Mouse (Mus musculus) Patski (cell line): ENCODE results near the gene Zfp831. TPM values are rescaled to one million over a fixed set of nuclear protein-coding genes. Genes with fewer than 3 reads are reported as not detected.

Experiments used
- ATAC-seq: fragments of 100-300 bp; one replicate; pipeline ENCODE4 v1.8.0; 2021
- CTCF ChIA-PET: fragments of 350-600 bp; sonication (Branson Sonifier 250); formaldehyde crosslinking; loops from one replicate; lab custom pipeline; 2022; ENCODE audit warnings: inconsistent platforms; lab: Charles Lee
- POLR2A ChIA-PET: fragments of 350-600 bp; sonication (Branson Sonifier 250); formaldehyde crosslinking; loops from one replicate; lab custom pipeline; 2022; ENCODE audit warnings: antibody characterized with exemption, inconsistent platforms; lab: Charles Lee
- DNase-seq: peaks from one replicate; pipeline ENCODE4 v3.0.0-alpha.2; 2011; ENCODE audit warnings: low read depth, low spot score
- H3K27me3 ChIP-seq: fragments of 371-371 bp; one replicate; pipeline ENCODE4 v1.5.1; 2021
- CTCF ChIP-seq: fragments of 100-300 bp; IDR thresholded peaks from one replicate; pipeline ENCODE4 v1.5.1; 2021
- in situ Hi-C: fragments of 300-500 bp; cut with MboI; formaldehyde crosslinking; loops from 3 replicates; pipeline ENCODE4 v1.11.1; 2018; ENCODE audit warnings: low pct_unique_long_range_greater_than_20kb, mixed read lengths
- polyA plus RNA-seq: library from polyadenylated mRNA; unstranded; gene quantifications from one replicate; pipeline ENCODE4 v1.2.3, GENCODE M21; 2021

Zfp831 gene
- polyA plus RNA-seq, 1 experiment from 2014 or later: not detected

DNA sequence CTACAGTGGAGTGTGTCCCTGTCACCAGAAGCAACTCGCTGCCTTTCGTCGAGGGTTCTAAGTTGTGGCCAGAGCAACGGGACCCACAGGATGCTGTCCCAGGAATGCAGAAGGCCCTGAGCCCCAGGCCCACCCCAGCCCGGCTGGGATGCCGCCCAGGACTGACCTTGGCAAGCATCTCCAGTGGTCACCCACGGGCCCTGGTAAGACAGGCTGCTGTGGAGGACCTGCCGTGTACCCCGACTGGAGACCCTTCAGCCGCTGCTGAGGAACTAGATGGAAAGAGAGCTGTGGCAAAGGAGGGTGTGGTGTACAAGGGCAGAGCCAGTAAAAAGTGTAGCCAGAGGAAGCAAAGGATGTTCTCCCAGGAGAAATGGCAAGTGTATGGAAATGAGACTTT lies 1.6 kb downstream of the Zfp831 start:
- no peak for TF ChIP-seq CTCF
- ChIA-PET CTCF (no interaction called here), POLR2A (no interaction called here)
- no peak for DNase-seq
- ATAC-seq: no peak
- in situ Hi-C loops: no loop called here
- H3K27me3 ChIP-seq: peaks cover 10% of the 10 kb centered on the region

DNA sequence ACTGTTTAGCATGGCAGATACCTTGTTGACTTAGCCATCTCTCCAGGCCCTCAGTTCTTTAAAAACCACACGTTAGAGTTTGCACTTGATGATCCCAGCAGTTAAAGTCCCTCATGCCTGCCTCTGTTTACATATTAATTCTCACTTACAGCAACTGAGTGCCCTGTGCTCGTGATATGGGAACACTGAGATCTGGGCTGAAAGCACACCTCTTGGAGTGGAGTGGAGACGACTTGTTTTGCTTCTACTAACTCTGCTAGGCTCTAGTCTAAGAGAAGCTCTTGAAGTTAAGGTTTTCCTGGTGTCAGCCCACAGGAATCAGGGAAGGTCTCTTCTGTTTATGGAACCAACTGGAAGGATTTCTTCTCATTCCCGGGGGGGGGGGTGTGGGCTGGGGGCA lies 9.5 kb downstream of the Zfp831 start:
- ATAC-seq: no peak
- DNase-seq: no peak
- in situ Hi-C loops: loop anchor here (25.0 kb wide), 1 partner anchor 1066 kb away; the partner anchor contains the start of gene Ankrd60
- POLR2A ChIA-PET: no interaction called here
- CTCF ChIA-PET: no interaction called here
- H3K27me3 ChIP-seq: no peaks in the 10 kb centered on the region
- no peak for TF ChIP-seq CTCF

DNA sequence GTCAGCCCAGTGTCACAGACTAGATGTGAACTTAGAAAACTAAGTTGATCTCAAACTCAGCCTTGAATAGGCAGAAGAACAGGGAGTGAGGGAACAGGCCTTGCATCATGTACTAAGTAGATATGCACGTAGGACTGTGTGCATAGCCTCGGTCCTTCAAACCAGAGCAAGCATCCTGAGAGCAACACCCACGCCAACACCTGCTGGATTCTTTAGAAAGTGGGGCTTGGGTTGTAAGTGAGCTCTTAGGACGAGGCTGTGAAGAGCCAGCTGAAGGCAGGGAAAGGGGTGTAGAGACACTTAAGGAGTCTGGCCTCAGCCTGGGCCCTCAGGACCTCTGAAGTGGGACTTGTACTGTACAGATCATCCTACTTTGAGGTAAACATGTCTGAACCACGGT lies 12.0 kb downstream of the Zfp831 start:
- POLR2A ChIA-PET: no interaction called here
- DNase-seq: no peak
- no peak for TF ChIP-seq CTCF
- H3K27me3 ChIP-seq: no peaks in the 10 kb centered on the region
- no peak for ATAC-seq
- in situ Hi-C loops: loop anchor here (25.0 kb wide), 1 partner anchor 1068 kb away; the partner anchor contains the start of gene Ankrd60
- CTCF ChIA-PET: no interaction called here

DNA sequence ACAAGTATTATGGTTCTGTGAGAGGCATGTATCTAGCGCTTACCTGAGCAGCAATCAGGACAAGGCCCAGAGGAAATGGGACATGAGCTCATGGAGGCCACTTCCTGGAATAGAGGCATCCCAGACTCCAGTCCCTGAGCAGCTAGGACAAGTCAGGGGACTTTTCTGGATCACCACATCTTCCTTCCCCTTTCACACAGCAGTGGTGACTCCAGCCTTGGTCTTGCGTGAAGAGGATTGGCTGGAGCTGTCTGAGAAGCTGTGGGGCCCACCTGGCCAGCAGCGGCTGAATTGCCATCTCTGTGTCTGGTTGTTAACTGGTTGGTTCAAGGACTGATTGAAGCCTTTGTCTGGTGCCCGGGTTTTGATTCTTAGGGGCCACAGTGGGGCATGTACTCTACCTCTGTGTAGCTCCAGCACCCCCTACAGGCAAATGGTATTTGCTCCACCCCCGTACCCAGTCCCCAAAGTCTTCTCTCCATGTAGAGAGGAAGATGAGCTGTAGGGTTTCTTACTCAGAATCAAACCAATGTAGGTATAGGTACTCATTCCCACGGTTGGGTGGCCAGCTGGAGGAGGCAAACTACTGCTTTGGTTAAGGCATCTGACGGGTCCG lies 15.0 kb downstream of the Zfp831 start:
- no peak for DNase-seq
- CTCF ChIA-PET: no interaction called here
- no peak for TF ChIP-seq CTCF
- no peaks in the 10 kb centered on the region for H3K27me3 ChIP-seq
- POLR2A ChIA-PET: no interaction called here
- in situ Hi-C loops: loop anchor here (25.0 kb wide), 1 partner anchor 1071 kb away; the partner anchor contains the start of gene Ankrd60
- ATAC-seq: no peak

DNA sequence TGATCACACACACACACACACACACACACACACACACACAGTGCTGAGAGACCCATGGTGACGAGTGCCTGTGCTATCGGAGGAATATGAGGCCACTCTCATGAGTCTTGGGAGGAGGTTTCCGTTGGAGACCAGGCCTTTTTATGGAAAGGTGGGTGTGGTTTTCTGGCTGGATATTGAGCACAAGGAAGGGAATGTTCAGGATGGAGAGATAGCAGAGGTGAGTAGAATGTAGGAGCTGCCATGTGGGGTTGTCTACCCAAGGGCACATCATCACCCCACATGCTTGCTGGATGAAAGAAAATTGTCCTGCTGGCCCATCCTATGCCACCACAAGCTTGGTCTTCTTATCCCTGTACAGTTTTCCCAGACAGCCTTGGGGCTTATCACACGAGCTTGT lies 16.5 kb downstream of the Zfp831 start:
- ChIA-PET CTCF (no interaction called here), POLR2A (no interaction called here)
- no peak for DNase-seq
- no peak for TF ChIP-seq CTCF
- no peaks in the 10 kb centered on the region for H3K27me3 ChIP-seq
- in situ Hi-C loops: loop anchor here (25.0 kb wide), 1 partner anchor 1073 kb away; the partner anchor contains the start of gene Ankrd60
- ATAC-seq: no peak

DNA sequence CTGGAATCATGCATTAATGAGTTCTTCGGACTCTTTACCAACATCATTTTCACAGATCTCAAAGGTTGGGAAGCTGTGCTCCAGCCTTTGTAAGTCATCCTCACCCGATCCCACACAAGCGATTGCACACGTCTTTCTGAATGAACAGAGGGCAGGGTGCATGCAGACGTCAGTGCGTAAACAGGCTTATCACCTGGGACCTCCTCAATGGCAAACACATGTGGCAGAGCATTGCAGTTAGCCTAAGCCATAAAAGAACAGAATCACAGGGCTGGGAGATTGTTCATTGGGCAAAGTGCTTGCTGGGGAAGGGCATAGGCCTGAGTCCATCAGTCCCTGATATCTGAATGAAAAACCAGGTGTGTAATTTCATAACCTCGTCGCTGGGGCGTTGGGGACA lies 17.0 kb downstream of the Zfp831 start:
- in situ Hi-C loops: loop anchor here (25.0 kb wide), 1 partner anchor 1073 kb away; the partner anchor contains the start of gene Ankrd60
- no peak for ATAC-seq
- no peak for DNase-seq
- no peak for TF ChIP-seq CTCF
- POLR2A ChIA-PET: no interaction called here
- H3K27me3 ChIP-seq: no peaks in the 10 kb centered on the region
- CTCF ChIA-PET: no interaction called here

DNA sequence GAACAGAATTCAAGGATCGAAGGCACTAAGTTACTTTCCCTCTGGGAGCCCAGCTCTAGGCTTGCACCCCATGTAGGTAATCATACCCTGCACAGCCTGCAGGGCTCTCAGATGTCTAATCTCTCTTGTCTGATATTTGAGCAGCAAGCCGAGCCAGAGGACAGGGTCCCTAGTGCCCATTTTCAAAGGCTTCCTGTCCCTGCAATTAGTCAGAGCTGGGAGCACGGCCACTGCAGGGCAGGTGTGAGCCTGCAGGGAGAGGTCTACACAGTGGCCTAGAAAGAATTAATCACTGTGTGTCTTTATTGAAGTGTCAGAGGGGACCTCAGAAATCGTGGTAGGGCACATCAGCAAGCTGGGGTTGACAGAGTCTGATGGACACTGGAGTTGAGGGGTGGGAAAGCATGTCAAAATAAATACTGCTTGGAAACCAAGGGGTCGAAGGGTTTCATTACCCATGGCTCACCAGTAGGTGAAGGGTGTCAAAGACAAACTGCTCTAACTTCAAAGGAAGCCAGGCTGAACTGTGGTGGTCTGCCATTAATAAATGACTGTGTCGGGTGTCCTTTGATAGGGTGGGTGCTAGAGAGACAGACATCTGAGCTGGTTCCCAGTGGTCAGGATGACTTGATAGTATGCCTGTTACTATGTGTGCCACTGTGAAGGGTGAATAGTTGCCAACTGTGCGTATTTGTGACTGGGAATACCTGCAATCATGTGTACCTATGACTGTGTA lies 18.3 kb downstream of the Zfp831 start:
- in situ Hi-C loops: loop anchor here (25.0 kb wide), 1 partner anchor 1074 kb away; the partner anchor contains the start of gene Ankrd60
- ChIA-PET CTCF (interaction anchor here (1.2 kb wide), 2 partner anchors 12 to 13 kb away, joined by 3 to 4 read pairs; no protein-coding TSS in a partner anchor), POLR2A (interaction anchor here (0.6 kb wide), 1 partner anchor 12 kb away, joined by 3 read pairs; no protein-coding TSS in a partner anchor)
- no peak for DNase-seq
- no peaks in the 10 kb centered on the region for H3K27me3 ChIP-seq
- TF ChIP-seq CTCF: no peak
- no peak for ATAC-seq

DNA sequence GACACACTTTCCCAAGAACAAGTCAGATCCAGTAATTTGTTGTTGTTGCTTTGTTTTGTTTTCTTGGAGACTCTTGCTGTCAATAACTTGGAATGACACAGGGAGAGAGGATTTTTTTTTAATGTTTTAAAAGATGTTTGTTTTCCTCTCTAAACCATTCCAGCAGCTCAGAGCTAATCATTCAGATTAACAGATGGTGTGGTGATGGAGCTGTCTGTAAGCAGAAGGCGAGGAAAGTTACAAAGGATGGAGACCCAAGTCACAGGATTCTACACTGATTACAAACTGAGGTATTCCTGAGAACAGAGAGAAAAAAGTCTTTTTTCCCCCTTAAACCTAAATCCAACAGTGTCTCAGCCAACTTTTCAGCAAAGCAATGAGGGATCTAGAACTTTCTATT lies 19.3 kb downstream of the Zfp831 start:
- DNase-seq (no peak), ATAC-seq (no peak)
- in situ Hi-C loops: loop anchor here (25.0 kb wide), 1 partner anchor 1075 kb away; the partner anchor contains the start of gene Ankrd60
- ChIA-PET CTCF (interaction anchor here (1.2 kb wide), 1 partner anchor 14 kb away, joined by 4 read pairs; no protein-coding TSS in a partner anchor), POLR2A (no interaction called here)
- no peak for TF ChIP-seq CTCF
- no peaks in the 10 kb centered on the region for H3K27me3 ChIP-seq

DNA sequence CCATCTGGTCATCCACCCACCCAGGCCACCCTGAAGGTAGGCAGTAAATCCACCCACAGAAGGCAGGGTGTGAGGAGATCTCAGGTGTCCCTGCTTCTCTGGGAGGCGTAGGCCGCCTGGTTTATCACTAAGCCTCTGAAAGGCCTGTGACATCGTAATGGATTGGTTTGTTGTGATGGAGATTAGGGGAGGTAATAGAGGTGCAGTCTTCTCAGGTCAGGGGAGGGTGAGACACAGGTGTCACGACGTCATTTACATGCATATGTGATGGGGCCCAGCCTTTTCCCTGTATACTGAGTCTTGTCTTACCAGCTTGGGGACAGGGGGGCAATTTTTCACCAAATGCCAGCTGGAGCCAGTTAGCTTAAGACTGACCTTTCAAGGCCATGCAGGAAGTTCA lies 22.1 kb downstream of the Zfp831 start:
- POLR2A ChIA-PET: no interaction called here
- ATAC-seq: no peak
- no peak for TF ChIP-seq CTCF
- no peak for DNase-seq
- CTCF ChIA-PET: no interaction called here
- H3K27me3 ChIP-seq: peaks cover 3% of the 10 kb centered on the region
- in situ Hi-C loops: loop anchor here (25.0 kb wide), 1 partner anchor 1078 kb away; the partner anchor contains the start of gene Ankrd60

DNA sequence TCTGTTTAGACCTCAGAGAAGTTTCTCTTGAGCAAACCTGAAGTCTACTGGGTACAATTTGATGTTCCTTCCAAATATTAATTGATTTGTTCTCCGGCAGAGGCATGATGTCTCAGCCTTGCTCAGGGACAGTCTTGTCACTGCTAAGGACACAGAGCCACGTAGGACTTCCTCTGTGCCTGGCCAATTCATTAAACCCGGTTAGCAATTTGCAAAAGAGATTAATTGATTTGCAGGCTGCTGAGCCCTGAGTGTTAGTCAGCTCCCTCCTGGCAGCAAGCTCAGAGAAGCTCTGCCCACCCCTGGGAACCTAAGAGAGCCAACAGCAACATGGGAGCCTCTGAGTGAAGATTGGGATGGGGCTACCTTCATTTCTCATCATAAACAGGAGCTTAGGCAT lies 25.5 kb downstream of the Zfp831 start:
- CTCF ChIA-PET: no interaction called here
- peaks cover 3% of the 10 kb centered on the region for H3K27me3 ChIP-seq
- no peak for TF ChIP-seq CTCF
- ATAC-seq (no peak), DNase-seq (no peak)
- in situ Hi-C loops: loop anchor here (25.0 kb wide), 1 partner anchor 1082 kb away; the partner anchor contains the start of gene Ankrd60
- POLR2A ChIA-PET: no interaction called here
